Mouse (Mus musculus): ENCODE results near the gene Qpctl.

Gene Qpctl

GRCm38 (mm10) chr7:19148875-19149541, at the start of gene Qpctl:
Qpctl (minus strand) TSS chr7:19149291.
- peak; percentile 79 for DNase-seq (ENCODE audit: low spot score)

DNA sequence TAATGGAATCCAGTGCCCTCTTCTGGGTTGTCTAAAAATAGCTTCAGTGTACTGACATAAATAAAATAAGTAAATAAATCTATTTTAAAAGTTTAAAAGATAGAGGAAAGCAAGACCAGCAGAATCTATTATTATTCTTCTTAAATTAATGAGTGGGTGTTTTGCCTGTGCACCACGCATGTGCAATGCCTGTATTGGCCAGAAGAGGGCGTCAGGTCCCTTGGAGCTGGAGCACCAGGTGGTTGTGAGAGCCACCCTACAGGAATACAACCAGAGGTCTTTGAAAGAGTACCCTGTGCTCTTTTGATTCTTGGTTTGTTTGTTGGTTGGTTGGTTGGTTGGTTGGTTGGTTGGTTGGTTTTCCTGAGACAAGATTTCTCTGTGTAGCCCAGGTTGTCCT, 48.9 kb upstream of the Qpctl start:
- no peak for DNase-seq (ENCODE audit: low spot score)

DNA sequence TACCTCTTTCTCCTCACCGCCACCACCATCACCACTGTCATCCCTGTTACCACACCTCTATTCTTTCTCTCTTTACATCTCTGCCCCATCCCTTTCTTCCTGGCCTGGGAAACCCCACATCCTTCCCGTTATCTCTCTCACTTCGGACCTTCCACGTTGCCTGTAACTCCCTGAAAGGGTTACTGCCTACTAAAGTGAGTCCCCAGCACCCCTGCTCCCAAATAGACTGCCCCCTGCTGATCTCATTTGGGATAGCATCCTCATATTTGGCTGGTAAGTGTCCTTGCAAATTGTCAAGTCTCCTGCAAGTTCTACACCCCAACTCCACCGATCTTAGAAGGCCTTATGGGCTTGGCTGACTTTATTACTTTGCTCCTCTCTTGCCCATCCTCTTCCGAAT, 47.6 kb upstream of the Qpctl start:
- DNase-seq (ENCODE audit: low spot score): no peak

DNA sequence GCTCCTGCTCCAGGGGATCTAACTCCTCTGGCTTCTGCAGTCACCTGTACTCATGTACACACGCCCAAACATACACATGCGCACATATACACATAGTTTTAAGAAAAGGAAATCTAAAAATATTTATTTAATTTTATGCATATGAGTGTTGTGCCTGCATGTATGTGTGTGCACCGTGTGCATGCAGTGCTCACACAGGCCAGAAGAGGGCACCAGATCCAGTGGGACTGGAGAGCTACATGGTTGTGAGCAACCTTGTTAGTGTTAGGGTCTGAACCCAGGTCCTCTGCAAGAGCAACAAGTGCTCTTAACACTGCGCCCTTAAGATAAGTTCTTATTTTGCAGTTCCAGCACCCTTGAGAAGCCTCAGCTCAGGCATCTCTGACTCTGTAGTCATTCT, 45.6 kb upstream of the Qpctl start:
- DNase-seq (ENCODE audit: low spot score): no peak

DNA sequence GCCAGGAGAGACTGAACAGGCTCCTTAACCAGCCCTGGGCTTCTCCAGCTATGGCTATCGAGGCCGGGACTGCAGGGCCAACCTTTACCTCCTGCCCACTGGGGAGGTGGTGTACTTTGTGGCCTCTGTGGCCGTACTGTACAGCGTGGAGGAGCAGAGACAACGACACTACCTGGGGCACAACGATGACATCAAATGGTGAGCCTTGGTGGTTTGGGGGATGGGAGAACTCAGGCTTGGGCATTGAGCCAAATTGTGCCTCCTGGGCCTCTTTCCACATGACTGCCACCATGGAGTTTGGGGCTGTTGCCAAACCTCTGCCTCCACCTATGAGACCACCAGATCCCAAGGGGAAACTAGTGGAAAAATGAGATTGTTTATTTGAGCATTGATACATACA, 35.7 kb upstream of the Qpctl start:
- no peak for DNase-seq (ENCODE audit: low spot score)

GRCm38 (mm10) chr7:19184250-19184649, 35.2 kb upstream of the Qpctl start:
- no peak for DNase-seq (ENCODE audit: low spot score)

- DNase-seq (ENCODE audit: low spot score): no peak
Observed at GRCm38 (mm10) chr7:19180862-19181429, 31.9 kb upstream of the Qpctl start.

GRCm38 (mm10) chr7:19179936-19180335, 30.8 kb upstream of the Qpctl start:
- DNase-seq (ENCODE audit: low spot score): no peak

DNA sequence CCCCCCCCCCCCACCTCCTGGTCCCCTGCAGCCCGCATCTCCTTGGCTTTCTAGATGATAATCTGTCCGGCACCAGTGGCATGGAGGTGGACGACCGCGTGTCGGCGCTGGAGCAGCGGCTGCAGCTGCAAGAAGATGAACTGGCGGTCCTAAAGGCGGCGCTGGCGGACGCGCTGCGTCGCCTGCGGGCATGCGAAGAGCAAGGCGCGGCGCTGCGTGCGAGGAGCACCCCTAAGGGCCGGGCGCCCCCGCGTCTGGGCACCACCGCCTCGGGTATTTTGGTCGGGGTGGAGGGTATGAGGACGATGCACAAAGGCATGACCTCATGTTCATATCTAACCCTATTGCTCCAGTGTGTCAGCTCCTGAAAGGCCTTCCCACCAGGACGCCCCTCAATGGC, 30.1 kb upstream of the Qpctl start:
- DNase-seq (ENCODE audit: low spot score): no peak

- no peak for DNase-seq (ENCODE audit: low spot score)
Observed at GRCm38 (mm10) chr7:19178443-19179092, 29.5 kb upstream of the Qpctl start.

GRCm38 (mm10) chr7:19178035-19178434, 28.9 kb upstream of the Qpctl start:
- no peak for DNase-seq (ENCODE audit: low spot score)

DNA sequence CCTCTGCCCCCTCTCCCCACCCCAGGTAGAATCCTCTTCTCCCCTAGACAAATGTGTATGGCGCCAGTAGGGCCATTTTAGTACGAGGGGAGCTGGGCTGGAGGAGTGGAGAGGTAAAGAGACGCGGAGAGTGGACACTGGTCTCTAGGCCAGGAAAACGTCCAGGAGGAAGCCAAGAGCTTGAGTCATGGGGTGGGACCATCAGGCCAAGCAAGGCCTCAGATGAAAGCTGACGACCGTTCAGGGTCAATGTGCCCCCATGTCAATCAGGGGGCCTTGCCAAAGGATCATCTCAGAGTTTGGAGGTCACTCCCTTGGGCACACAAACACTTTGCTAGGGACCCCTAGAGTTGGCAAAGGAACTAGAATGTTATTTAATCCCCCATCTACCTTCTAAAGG, 28.1 kb upstream of the Qpctl start:
- DNase-seq (ENCODE audit: low spot score): no peak

DNA sequence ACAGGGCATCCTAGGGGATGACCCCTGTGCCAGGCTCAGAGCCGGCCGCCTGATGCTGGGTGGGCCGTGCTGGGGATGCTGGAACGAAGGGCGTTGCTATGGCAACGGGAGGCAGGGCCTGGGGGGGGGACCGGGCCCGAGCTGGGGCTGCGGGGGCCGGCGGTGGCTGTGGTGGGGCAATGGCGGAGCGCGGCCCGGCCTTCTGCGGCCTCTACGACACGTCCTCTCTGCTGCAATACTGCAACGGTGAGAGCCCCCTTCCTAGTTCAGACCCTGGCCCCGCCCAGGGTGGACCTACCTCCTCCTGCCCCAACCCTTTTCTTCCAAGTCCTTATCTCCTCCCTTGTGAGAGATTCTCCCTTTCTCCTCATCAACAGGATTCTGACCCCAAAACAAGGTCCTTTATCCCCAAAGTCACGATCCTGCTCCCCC, 27.4 kb upstream of the Qpctl start:
- DNase-seq (ENCODE audit: low spot score): no peak

- DNase-seq (ENCODE audit: low spot score): no peak
Observed at GRCm38 (mm10) chr7:19175708-19176515, 26.8 kb upstream of the Qpctl start, which contains the start of gene Eml2. Eml2 (plus strand) TSS chr7:19176421.

DNA sequence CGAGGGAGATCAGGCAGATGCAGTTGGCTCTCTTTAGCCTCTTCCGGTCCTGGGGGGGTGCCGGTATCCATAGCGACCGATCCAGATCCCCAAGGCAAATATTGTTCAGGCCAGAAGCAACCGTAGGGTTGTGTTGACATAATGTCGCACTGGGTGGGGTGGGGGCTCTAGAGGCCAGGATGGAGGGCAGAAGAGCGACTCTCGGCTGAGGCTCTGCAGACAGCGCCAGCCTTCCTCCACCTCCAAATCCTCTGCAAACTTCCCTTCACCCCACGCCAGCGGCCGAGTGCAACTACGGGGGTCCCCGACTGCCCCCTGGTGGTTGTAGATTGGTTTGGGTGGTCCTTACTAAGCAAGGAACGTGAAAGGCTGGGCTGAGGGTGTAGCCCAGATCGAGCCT, 23.8 kb upstream of the Qpctl start:
- peak; percentile 77 for DNase-seq (ENCODE audit: low spot score)

DNA sequence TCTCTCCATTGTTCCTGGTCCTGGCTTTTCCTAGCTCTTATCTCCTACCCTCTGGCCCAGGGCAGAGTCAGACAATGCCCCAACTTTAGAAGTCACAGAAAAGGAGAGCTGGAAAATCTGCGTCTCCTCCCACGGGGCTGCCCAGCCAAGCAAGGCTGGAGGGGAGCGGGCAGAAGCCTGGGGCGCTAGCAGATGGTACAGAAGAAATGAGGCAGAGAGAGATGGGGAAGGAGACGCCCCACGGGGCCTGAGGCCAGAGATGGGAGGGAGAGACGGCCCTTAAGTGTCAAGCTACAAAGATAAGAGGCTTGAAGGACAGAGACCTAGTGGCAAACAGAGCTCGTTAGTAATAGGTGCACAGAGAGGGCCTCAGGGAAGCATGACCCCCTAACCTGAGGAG, 22.7 kb upstream of the Qpctl start:
- DNase-seq (ENCODE audit: low spot score): no peak

GRCm38 (mm10) chr7:19170142-19170541, 21.1 kb upstream of the Qpctl start:
- no peak for DNase-seq (ENCODE audit: low spot score)

DNA sequence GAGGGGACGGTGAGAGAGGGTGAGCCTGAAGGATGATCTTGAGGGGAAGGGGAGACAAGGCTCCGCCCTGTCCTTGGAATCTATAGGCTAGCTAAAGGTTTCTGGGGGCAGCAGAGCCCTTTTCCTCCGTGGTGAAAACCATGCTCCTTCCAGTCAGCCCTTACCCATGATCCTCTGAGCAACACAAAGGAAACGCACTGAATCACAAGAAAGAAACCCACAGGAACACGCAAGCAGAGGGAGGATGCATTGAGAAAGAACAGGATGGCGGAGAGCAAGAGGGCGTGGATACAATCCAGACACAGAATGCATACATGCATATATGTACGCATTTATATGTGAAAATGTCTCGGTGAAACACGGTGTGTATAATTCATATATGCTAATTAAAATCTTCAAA, 20.4 kb upstream of the Qpctl start:
- DNase-seq (ENCODE audit: low spot score): no peak

- DNase-seq (ENCODE audit: low spot score): no peak
Observed at GRCm38 (mm10) chr7:19166990-19167389, 17.9 kb upstream of the Qpctl start.

DNA sequence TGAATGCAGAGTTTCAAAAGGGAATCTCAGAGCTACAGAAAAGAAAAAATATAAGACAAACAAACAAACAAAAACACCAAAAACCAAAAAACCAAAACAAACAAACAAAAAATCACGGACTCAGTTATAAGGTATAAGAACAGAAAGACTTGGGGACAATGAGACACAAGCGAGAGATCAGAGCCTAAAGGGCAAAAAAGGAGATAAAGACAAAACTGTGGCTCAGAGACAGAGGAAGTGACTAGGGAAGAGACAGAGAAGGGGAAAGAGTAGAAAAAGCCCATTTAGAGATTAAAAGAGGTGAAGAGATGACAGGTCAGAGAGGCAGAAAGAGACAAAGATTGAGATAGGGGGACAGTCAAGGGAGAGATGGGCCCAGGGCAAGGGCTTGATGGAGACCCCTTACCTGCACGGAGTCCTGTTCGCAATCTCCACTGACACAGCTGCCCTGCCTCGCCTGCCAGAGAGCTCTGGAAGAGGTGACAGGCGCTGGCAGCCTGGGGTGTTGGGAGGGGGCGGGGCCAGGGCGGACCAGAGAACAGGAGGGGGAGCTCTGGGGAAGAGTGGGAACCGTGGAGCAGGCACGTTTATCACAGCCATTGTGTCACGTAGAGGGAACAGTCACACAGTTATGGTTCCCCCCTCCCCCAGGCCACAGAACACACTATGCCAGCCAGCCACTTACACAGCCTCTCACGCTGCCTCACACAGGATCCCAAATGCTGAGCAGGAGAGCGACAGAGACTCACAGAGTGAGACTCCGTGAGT, 16.7 kb upstream of the Qpctl start, which contains the start of gene Gipr:
Gene Gipr, minus strand, starts transcription at position 472 of the 768 bp plus-strand sequence.
- no peak for DNase-seq (ENCODE audit: low spot score)

DNA sequence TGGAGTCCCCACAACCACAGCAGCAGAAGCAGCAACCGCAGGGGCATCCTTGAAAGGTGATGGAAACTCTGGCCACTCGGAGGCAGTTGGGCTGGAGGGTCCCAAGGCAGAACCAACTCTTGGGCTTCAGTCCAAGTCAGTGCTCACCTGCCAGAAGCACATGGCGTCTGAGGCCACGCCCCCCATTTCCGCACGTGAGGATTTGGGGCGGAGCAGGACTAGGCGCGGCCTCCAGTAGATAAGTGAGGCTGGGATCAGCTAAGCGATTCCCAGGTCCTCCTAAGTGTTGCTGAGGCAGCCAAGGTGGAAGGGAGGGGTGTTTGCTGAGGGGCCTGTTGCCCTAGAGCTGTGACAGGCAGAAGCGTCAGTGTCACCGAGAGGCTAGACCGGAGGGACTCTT, 15.9 kb upstream of the Qpctl start:
- DNase-seq (ENCODE audit: low spot score): no peak

GRCm38 (mm10) chr7:19164189-19164588, 15.1 kb upstream of the Qpctl start:
- no peak for DNase-seq (ENCODE audit: low spot score)
